Mouse (Mus musculus) spleen, adult 2 months (tissue): ENCODE data around the gene Anks1.

Source experiments
- CTCF ChIP-seq: fragments of 200-500 bp; IDR thresholded peaks from 2 replicates; pipeline ENCODE4 v1.5.1; 2011; ENCODE audit warnings: mild to moderate bottlenecking, inconsistent platforms; ENCODE audit not compliant: insufficient read depth, insufficient read length, insufficient replicate concordance; ENCODE audit errors: extremely low read depth
- POLR2A ChIP-seq: fragments of 200-500 bp; IDR thresholded peaks from 2 replicates; pipeline ENCODE4 v1.6.1; 2011; ENCODE audit warnings: low read depth, low read length, inconsistent platforms

- TF ChIP-seq CTCF (no peak), POLR2A (no peak)
These were observed 42.4 kb upstream of the Anks1 start for GRCm38 (mm10) chr17:27866737-27867136.
